Mouse (Mus musculus) layer of hippocampus, postnatal 14 days (tissue): ENCODE measurements around the gene Farp1. TPM values are rescaled to one million over a fixed set of nuclear protein-coding genes. Genes with fewer than 3 reads are reported as not detected.
A peak's percentile ranks its signal among the peaks of the same experiment; 100 is the strongest.
"Not testable (repeated sequence)": the region's sequence is repeated elsewhere in the genome, so short reads cannot be mapped to it uniquely, and the experiment has no call there.

Experiments
- DNase-seq, 2 experiments: peaks; one replicate each; pipeline ENCODE4 v3.0.0; 2021 to 2022; ENCODE audit warnings: low spot score in 2 of 2, mixed read lengths in 1 of 2
- total RNA-seq, 2 experiments: library from RNA; stranded (reverse); gene quantifications; 2 replicates each; pipeline ENCODE4 v1.2.3; 2021

Gene Farp1
- total RNA-seq, 2 experiments from 2014 or later, result 88.3 to 92.0 TPM

DNA sequence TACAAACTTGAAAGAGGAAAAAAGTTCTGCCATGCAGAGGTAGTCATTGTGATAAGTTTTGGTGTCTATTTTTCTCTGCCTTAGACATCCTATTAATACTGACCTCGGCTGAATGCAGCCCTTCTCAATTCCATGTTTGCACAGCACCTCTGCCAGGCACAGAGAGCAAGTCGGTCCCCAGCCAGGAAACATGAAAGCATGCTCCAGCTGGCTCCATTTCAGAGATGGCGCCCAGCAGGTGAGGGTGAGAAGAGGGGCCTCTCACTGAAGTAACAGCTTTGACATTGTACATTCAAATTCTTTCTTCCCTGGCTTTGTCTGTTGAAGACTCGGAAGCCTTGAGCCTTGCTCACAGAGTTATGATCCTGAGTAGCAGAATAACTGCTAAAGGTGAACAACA, 140.9 kb downstream of the Farp1 start:
- no peak for DNase-seq

DNA sequence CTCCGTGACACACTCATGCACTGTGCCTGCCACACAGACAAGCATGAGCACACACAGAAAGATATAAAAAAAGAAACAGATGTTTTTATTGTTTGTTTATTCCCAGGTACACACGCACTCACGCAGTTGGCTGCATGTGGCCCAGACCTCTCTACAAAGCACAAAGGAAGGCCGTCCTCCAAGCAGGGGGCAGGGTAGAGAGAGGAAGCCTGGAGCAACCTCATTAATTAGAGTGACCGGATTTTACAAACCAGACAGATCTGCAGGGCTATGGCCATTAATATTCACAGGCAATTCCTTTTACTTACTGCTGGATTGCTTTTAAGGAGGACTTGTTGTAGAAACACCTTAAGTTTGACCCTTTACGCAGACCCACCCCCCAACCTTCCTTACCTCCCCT, 142.9 kb downstream of the Farp1 start:
- DNase-seq, result no peak

DNA sequence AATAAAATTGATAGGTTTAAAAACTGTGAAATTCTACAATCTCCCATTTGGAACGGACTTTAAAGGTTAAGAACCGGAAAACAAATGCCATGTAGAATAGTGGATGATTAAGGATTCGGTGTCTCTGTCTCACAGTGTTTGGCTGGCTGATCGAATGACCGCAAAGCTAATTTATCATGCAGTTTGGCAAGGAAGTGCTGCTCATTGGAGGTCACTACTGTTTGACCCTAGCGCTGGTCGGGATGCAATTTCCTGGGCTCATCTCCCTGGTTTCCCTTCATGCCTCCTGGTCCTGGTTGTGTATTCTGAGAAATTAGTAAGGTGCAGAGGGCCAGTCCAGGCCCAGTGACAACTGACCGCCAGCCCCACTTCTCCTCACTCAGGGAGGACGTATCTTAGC, 145.6 kb downstream of the Farp1 start:
- DNase-seq, result no peak

DNA sequence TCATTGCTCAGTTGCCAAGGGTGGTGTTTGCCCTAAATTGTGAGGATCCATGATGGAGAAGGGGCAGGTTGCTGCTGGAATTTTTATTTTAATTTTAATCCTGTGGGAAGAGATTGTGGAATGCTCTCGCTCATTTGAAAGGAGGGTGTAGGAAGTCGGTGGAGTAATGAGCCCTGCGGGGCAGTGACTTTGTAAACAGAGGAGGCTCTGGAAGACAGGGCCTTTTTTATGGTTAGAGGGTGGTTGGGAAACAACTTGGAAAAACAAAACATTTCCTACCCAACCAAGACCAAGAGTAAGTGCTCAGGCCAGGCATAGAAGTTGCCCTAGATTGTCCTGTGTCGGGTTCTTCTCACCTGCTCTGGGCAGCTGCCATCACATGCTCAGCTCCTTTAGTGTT, 146.8 kb downstream of the Farp1 start:
- no peak for DNase-seq

DNA sequence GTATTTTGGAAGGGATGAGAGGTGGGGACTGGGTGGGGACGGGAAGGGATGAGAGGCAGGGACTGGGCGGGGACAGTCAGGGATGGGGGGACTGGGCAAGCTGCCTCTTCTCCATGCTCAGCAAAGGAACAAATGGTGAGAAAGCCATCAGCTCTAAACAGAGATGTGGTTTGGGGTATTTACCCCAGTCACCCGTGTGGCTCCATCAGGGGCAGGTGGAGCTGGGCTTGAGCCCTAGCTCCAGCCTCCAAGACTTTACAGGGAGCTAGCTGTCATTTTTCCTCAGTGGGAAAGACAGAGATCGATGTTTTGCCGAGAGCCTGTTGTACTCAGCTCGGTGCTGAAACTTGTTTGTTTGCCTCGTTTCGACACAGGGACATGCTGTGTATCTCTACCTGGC, 148.0 kb downstream of the Farp1 start:
- DNase-seq, result no peak

- no peak for DNase-seq
Measured at GRCm38 (mm10) chr14:121183414-121184130, 148.6 kb downstream of the Farp1 start.

GRCm38 (mm10) chr14:121184351-121184750, 149.4 kb downstream of the Farp1 start:
- DNase-seq, result no peak

DNA sequence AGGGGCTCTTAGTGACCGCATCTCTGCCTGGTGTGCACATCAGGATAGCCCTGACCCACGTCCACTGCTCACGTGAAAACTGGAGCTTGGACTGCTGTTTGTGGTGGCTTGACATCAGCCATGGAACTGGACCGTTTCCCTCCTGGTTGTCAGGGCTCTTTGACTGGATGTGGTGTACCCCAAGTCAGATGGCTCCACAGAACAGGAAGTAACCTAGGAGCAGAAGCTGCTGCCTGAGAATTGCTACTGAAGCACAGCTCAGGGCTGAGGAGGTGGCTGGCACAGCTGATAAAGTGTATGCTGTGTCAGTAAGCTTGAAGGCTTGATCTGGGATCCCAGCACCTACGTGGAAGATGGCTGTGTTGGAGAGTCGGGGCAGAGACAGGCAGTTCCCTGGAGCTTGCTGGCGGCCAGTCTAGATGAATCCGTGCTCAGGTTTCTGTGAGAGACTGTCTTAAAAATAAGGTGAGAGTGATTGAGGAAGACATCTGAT, 151.4 kb downstream of the Farp1 start:
- no peak for DNase-seq

DNA sequence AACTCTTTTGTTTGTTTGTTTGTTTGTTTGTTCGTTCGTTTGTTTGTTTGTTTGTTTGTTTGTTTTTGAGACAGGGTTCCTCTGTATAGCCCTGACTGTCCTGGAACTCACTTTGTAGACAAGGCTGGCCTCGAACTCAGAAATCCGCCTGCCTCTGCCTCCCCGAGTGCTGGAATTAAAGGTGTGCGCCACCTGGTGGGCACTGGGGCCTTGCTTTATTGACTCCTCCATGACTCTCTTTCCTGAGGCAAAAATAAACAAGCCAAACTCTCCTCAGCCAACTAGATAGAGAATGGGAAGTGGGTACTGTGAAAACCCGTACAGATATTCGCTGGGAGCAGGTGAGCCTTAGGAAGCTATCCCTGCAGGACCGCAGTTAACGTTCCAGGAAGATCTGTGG, 154.8 kb downstream of the Farp1 start:
- not testable (repeated sequence) for DNase-seq

DNA sequence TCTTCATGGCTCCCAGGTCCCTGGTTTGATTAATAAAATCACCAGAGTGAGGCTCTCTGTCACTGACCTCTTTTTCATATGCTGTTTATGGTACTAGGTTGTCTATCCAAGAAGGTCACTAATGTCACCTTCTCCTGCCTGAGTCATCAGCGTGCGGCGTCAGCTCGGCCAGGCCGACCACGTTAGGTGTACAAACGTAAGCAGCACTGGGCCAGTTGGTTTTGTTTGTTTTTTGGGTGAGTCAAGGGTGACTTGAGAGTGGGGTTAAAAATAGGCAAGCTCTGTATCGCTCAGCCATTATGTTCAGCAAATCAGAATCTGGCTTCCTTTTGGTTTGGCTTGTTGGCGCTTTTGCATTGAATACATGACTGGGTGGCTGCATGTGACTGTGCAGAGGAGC, 155.4 kb downstream of the Farp1 start:
- DNase-seq, result no peak

GRCm38 (mm10) chr14:121191739-121192138, 156.7 kb downstream of the Farp1 start:
- DNase-seq, result peak; percentile 46 to 51

DNA sequence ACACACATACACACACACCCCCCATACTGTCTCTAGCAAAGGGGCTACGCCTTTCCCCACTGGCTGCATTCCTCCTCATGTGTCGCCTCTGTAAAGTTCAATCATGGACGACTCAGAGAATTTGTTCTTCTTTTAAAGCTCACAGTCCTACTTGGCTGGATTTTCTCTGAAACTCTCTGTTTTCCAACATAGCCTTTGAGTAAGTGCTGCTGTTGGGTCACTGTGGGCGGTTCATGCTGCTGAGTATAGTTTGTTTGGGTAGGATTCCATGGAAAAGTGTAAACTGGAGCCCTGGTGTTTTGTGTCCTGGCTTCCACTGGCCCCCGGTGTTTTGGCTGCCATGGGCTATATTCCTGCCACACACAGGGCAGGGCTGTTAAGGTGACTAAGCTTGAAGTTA, 157.4 kb downstream of the Farp1 start:
- no peak for DNase-seq

GRCm38 (mm10) chr14:121193981-121194380, 159.0 kb downstream of the Farp1 start:
- DNase-seq, result no peak

DNA sequence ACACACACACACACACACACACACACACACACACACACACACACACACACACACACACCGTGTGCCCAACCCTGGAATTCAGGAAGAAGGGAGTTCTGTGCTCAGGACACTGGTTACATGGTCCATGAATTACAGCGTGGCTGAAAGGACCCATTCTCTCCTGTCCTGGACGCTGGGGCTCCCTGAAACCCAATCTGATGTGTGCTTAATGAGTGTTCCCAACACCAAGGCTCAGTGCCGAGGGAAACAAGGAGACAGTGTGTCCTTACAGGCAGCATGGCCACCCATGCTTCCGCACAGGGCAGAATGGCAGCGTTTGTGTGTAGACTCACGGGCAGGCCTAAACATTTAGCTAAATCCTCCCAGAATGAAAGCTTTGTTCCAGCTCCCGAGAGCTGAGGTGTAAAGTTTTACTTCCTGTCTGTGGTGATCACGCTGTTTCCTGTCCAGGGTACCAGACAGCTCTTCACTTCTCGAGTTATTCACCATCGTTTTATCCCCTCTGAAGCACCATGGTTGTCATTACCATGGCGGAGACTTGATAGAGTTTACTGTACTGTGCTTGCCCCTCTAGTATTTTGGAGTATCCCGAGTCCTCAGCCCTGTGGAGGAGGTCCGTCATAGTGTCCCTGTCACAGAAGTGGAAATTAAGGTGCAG, 164.0 kb downstream of the Farp1 start:
- DNase-seq, result peak; percentile 40 to 78

DNA sequence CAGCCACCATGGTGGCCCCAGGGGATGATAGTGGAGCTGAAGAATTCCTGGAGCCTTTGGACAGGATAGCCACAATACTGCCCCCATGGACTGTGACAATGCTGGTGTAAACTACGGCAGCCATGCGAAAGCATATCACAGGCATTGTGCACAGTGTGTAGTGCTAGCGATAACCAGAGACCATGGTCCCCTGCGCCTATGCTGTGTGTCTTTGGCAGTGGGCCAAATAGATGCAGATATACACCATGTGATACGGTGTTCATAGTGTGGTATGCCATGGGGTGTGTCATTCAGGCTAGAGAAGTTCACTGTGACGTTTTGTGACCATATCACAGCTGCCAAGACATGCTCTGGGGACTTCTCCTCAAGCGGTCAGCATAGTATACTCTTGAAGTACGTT, 164.8 kb downstream of the Farp1 start:
- no peak for DNase-seq

DNA sequence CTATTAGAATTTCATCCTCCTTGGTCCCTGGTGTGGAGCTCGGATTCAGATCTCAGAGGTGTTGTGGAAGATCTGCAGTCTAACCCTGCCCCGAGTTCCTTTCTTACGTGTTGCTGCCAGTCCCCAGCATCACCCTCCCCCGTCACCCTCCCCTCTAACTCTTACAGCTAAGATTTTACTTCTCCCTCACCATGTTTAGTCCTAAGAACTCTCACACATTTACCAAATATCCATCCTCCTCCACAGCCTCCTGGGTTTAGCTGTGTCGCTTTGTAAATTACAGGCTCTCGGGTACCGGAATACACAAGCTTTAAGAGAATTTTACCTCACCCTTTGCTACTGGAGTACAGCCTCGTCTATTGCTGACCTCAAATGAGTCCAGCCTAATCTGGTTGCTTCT, 165.4 kb downstream of the Farp1 start:
- no peak for DNase-seq

DNA sequence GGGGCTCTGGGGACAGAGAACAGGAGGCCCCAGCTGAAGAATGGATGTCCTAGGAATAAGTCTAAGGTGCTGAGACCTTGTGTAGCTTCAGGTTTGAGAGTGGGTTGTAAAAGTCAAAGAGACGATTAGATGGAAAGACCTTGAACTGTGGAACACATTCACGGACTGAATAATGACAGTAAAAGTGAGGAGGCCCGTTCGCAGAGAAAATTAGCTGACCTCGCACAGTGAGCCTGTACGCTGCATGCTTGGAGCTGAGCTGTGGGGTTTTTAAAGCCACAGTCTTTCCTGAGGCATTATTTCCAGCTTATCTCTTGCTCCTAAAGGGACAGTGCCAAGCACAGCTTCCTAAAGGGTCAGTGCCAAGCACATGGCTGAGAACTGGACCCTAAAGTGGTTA, 166.2 kb downstream of the Farp1 start:
- DNase-seq, result no peak

GRCm38 (mm10) chr14:121205459-121205858, 170.5 kb downstream of the Farp1 start:
- DNase-seq, result no peak

DNA sequence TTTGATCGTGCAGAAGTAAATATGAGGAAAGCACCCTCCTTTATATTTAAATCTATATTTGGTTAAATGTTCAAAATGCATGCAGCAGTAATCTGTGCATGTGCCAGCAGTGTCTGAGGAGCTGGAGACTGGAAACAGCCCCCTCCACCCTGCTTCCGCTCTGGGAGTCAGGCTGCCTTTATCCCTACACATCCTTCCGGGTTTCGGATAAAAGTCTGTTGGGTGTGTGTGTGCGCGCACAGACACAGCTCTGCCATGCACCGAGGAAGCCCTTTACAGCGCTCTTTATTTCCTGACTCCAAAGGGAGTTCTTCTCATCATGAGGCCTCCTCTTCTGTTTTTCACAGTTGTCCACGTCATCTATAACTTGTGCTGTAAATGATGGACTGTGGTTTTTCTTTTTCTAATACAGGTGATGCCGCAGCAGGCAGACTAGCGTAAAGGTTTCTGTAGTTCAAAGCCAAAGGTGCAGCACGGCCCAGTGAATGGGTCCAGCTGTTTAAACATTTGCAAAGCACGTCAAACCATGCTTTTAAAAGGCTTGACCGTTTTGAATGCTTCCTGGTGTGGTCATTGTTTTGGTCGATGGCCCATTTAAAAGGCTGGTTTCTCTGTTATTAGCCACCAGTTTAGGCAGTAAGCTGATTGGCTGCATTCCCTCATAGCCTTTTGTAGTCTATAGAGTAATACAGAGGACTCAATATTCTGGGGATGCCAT, 172.6 kb downstream of the Farp1 start:
- no peak for DNase-seq

DNA sequence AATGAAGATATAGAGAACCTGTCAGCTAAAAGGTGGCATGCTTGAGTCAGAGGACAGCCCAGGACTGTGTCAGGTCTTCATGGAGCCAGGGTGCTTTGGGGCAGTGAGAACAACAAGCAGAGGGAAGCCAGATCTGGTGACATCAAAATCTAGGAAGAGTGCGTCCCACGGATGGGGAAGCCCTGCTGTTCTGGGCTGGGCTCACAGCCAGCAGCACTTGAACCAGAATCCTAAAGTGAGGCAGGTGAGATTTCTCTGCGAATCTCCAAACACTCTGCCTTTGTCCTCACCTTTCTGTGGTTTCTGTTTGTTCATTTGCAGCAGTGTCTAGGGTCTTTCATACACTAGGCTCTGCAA, 173.1 kb downstream of the Farp1 start:
- no peak for DNase-seq

GRCm38 (mm10) chr14:121210318-121210717, 175.3 kb downstream of the Farp1 start:
- no peak for DNase-seq

DNA sequence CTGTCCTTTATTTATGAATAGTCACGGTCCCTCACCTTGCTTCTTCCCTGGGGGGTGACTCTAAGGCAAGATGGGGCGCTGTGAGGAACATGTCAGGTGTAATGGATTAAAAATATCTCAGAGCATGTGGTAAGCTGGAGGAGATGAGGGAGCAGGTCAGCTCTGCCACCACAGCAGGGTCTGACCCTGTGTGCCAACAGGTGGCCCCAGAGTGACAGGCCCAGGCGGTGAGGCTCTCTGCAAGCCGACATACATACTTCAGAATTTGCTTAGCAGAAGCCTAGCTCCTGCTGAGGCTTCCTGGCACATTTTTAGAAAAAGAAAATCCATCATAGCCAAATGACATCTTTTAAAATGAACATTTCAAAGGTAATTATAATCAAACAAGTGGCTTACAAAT, 178.7 kb downstream of the Farp1 start:
- DNase-seq, result no peak
